Mouse (Mus musculus) hindbrain, embryonic 14.5 days (tissue): ENCODE measurements at regions not wholly inside any gene's neighbourhood (a gene's known extent, or its start where the extent isn't known, plus 50 kb on each side); places are given as distances from the start of the nearest gene placed in this dataset.

Experiments used
- ATAC-seq: fragments of 200-750 bp; cut with Nextera tagmentation; 2 replicates; pipeline ENCODE4 v1.8.0; 2017; ENCODE audit warnings: moderate number of reproducible peaks, mild to moderate bottlenecking, moderate TSS enrichment, moderate library complexity; ENCODE audit not compliant: low FRiP score
- DNase-seq: peaks from one replicate; pipeline ENCODE4 v3.0.0-alpha.2; 2015; ENCODE audit warnings: low spot score
- H3K27ac ChIP-seq: fragments of 300-500 bp; sonication (generic); 2 replicates; pipeline ENCODE4 v1.5.1; 2014; ENCODE audit warnings: mild to moderate bottlenecking, moderate library complexity
- H3K27me3 ChIP-seq: fragments of 300-500 bp; sonication (generic); 2 replicates; pipeline ENCODE4 v1.6.1; 2014; ENCODE audit warnings: mild to moderate bottlenecking, low read length, mixed read lengths; ENCODE audit not compliant: control insufficient read depth, insufficient read depth
- H3K36me3 ChIP-seq: fragments of 300-500 bp; sonication (generic); replicated peaks from 2 replicates; pipeline ENCODE4 v1.6.1; 2014; ENCODE audit not compliant: control insufficient read depth, insufficient read depth
- H3K4me1 ChIP-seq: fragments of 300-500 bp; sonication (generic); replicated peaks from 2 replicates; pipeline ENCODE4 v1.6.1; 2014; ENCODE audit warnings: antibody characterized with exemption, low read length, mixed read lengths; ENCODE audit not compliant: control insufficient read depth, insufficient read depth
- H3K4me2 ChIP-seq: fragments of 300-500 bp; sonication (generic); replicated peaks from 2 replicates; pipeline ENCODE4 v1.6.1; 2014; ENCODE audit warnings: mild to moderate bottlenecking, moderate library complexity
- H3K4me3 ChIP-seq: fragments of 300-500 bp; sonication (generic); replicated peaks from 2 replicates; pipeline ENCODE4 v1.5.1; 2014; ENCODE audit warnings: mild to moderate bottlenecking, low read length
- H3K9ac ChIP-seq: fragments of 300-500 bp; sonication (generic); 2 replicates; pipeline ENCODE4 v1.6.1; 2014
- H3K9me3 ChIP-seq: fragments of 300-500 bp; sonication (generic); 2 replicates; pipeline ENCODE4 v1.6.1; 2016; ENCODE audit warnings: low read length; ENCODE audit not compliant: control insufficient read depth
- WGBS: fragments of 180-500 bp; shearing (Covaris S2); extraction: QIAGEN DNeasy Blood & Tissue Kit; methylation state at CpG from one replicate; pipeline ENCODE4 v1.1.7; 2014; 5-methylcytosine and 5-hydroxymethylcytosine counted together

GRCm38 (mm10) chr9:91591915-91592314, 226.3 kb upstream of the Zic1 start:
- Histone ChIP-seq H3K9me3 (no peaks in the 10 kb centered on the region), H3K27ac (no peak overlapping the region), H3K27me3 (no peaks in the 10 kb centered on the region), H3K4me2 (no peak overlapping the region), H3K4me3 (no peak overlapping the region), H3K36me3 (no peaks in the 10 kb centered on the region), H3K9ac (no peak overlapping the region), H3K4me1 (no peaks in the 10 kb centered on the region)
- no peak for ATAC-seq
- 48% methylated on average over 4 of the region's 4 CpGs for WGBS
- DNase-seq: no peak

GRCm38 (mm10) chr9:91588756-91589155, 223.1 kb upstream of the Zic1 start:
- no peak overlapping the region for H3K4me3 ChIP-seq
- H3K27ac ChIP-seq: no peak overlapping the region
- H3K9ac ChIP-seq: no peak overlapping the region
- H3K36me3 ChIP-seq: no peaks in the 10 kb centered on the region
- H3K4me2 ChIP-seq: no peak overlapping the region
- no peaks in the 10 kb centered on the region for H3K27me3 ChIP-seq
- DNase-seq (no peak), ATAC-seq (no peak)
- no peaks in the 10 kb centered on the region for H3K4me1 ChIP-seq
- WGBS: 77% methylated on average over 6 of the region's 6 CpGs
- no peaks in the 10 kb centered on the region for H3K9me3 ChIP-seq

- no peak overlapping the region for H3K9ac ChIP-seq
- 66% methylated on average over 5 of the region's 5 CpGs for WGBS
Measured at GRCm38 (mm10) chr9:91587861-91588260, 222.3 kb upstream of the Zic1 start.

GRCm38 (mm10) chr9:91587271-91587670, 221.7 kb upstream of the Zic1 start:
- no peak overlapping the region for H3K9ac ChIP-seq
- 81% methylated on average over 7 of the region's 7 CpGs for WGBS
- H3K27me3 ChIP-seq: no peaks in the 10 kb centered on the region
- ATAC-seq: no peak
- H3K27ac ChIP-seq: no peak overlapping the region
- no peaks in the 10 kb centered on the region for H3K9me3 ChIP-seq
- no peak for DNase-seq
- H3K4me1 ChIP-seq: no peaks in the 10 kb centered on the region
- H3K36me3 ChIP-seq: no peaks in the 10 kb centered on the region
- no peak overlapping the region for H3K4me3 ChIP-seq
- H3K4me2 ChIP-seq: no peak overlapping the region

More at GRCm38 (mm10) chr9:91587861-91588260, 222.3 kb upstream of the Zic1 start:
- Histone ChIP-seq H3K4me3 (no peak overlapping the region), H3K27me3 (no peaks in the 10 kb centered on the region), H3K4me1 (no peaks in the 10 kb centered on the region), H3K4me2 (no peak overlapping the region), H3K9me3 (no peaks in the 10 kb centered on the region), H3K36me3 (no peaks in the 10 kb centered on the region), H3K27ac (no peak overlapping the region)
- ATAC-seq: no peak
- no peak for DNase-seq

- DNase-seq (no peak), ATAC-seq (no peak)
- Histone ChIP-seq H3K9me3 (no peaks in the 10 kb centered on the region), H3K4me2 (no peak overlapping the region), H3K27ac (no peak overlapping the region), H3K9ac (no peak overlapping the region), H3K4me3 (no peak overlapping the region), H3K4me1 (no peaks in the 10 kb centered on the region), H3K36me3 (no peaks in the 10 kb centered on the region), H3K27me3 (no peaks in the 10 kb centered on the region)
- 81% methylated on average over 5 of the region's 5 CpGs for WGBS
Measured at GRCm38 (mm10) chr9:91586635-91587034, 221.0 kb upstream of the Zic1 start.

GRCm38 (mm10) chr9:91574156-91574555, 208.5 kb upstream of the Zic1 start:
- Histone ChIP-seq H3K9ac (no peak overlapping the region), H3K27ac (no peak overlapping the region), H3K36me3 (no peaks in the 10 kb centered on the region), H3K9me3 (no peaks in the 10 kb centered on the region), H3K4me2 (no peak overlapping the region), H3K4me1 (no peaks in the 10 kb centered on the region), H3K27me3 (no peaks in the 10 kb centered on the region), H3K4me3 (no peak overlapping the region)
- DNase-seq: no peak
- ATAC-seq: no peak

- Histone ChIP-seq H3K9me3 (no peaks in the 10 kb centered on the region), H3K27ac (no peak overlapping the region), H3K36me3 (no peaks in the 10 kb centered on the region), H3K4me2 (no peak overlapping the region), H3K4me3 (no peak overlapping the region), H3K9ac (no peak overlapping the region), H3K27me3 (no peaks in the 10 kb centered on the region), H3K4me1 (no peaks in the 10 kb centered on the region)
- ATAC-seq (no peak), DNase-seq (no peak)
- 72% methylated on average over 5 of the region's 5 CpGs for WGBS
Measured at GRCm38 (mm10) chr9:91566006-91566641, 200.5 kb upstream of the Zic1 start.

- Histone ChIP-seq H3K27ac (no peak overlapping the region), H3K9ac (no peak overlapping the region)
- WGBS: 78% methylated on average over 2 of the region's 2 CpGs
Measured at GRCm38 (mm10) chr9:91561331-91561730, 195.7 kb upstream of the Zic1 start.

GRCm38 (mm10) chr9:91559794-91560193, 194.2 kb upstream of the Zic1 start:
- no peak for DNase-seq
- no peak for ATAC-seq
- WGBS: 72% methylated on average over 6 of the region's 6 CpGs
- Histone ChIP-seq H3K4me1 (no peaks in the 10 kb centered on the region), H3K27ac (no peak overlapping the region), H3K36me3 (no peaks in the 10 kb centered on the region), H3K9me3 (no peaks in the 10 kb centered on the region), H3K27me3 (no peaks in the 10 kb centered on the region), H3K4me3 (no peak overlapping the region), H3K9ac (no peak overlapping the region), H3K4me2 (no peak overlapping the region)

More at GRCm38 (mm10) chr9:91561331-91561730, 195.7 kb upstream of the Zic1 start:
- H3K27me3 ChIP-seq: no peaks in the 10 kb centered on the region
- DNase-seq (no peak), ATAC-seq (no peak)
- no peak overlapping the region for H3K4me3 ChIP-seq
- H3K4me1 ChIP-seq: no peaks in the 10 kb centered on the region
- no peak overlapping the region for H3K4me2 ChIP-seq
- no peaks in the 10 kb centered on the region for H3K9me3 ChIP-seq
- H3K36me3 ChIP-seq: no peaks in the 10 kb centered on the region

GRCm38 (mm10) chr9:91547051-91547450, 181.4 kb upstream of the Zic1 start:
- no peaks in the 10 kb centered on the region for H3K9me3 ChIP-seq
- H3K4me2 ChIP-seq: no peak overlapping the region
- DNase-seq (no peak), ATAC-seq (peak; percentile 71; the same call in 1 of the 2 replicates)
- H3K4me3 ChIP-seq: no peak overlapping the region
- H3K27ac ChIP-seq: 0 out of 2 replicates have a peak overlapping the region, but pooled peaks have one; percentile 6
- H3K4me1 ChIP-seq: no peaks in the 10 kb centered on the region
- 61% methylated on average over 4 of the region's 4 CpGs for WGBS
- H3K36me3 ChIP-seq: no peaks in the 10 kb centered on the region
- no peak overlapping the region for H3K9ac ChIP-seq
- no peaks in the 10 kb centered on the region for H3K27me3 ChIP-seq
